Mouse (Mus musculus) megakaryocyte, embryonic 14.5 days (primary cell): Measurements from ENCODE around the gene Tomm20l.

Source experiments
- FLI1 ChIP-seq: IDR thresholded peaks from 2 replicates; pipeline ENCODE4 v1.6.1; 2012; ENCODE audit warnings: low read length, inconsistent platforms, mixed read lengths
- GATA1 ChIP-seq: IDR thresholded peaks from 3 replicates; pipeline ENCODE4 v1.6.1; 2012; ENCODE audit warnings: mixed read lengths, low read length, inconsistent platforms, borderline replicate concordance

DNA sequence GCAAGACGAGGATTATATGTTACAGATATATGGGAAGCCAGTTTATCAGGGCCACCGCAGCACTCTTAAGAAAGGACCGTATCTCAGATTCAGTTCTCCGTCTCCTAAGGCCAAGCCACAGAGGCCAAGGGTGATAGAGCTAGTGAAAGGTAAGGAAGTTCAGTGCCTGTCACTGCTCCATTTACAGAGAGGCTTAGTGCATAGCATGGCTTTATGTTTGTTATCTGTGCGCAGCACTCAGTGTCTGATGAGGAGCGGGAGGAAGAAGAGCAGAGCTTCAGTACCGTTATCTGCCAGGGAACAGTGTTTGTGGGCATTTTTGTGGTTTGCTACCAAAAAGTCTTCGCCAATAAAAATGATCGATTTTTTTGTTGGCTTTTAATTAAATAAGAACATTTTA, 53.2 kb downstream of the Tomm20l start:
- TF ChIP-seq GATA1 (no peak; the same call in 2 of the 3 replicates), FLI1 (no peak)
